Mouse (Mus musculus) intestine, postnatal 0 days (tissue): ENCODE measurements around the gene Fitm1. TPM values are rescaled to one million over a fixed set of nuclear protein-coding genes. Genes with fewer than 3 reads are reported as not detected.
A peak's percentile ranks its signal among the peaks of the same experiment; 100 is the strongest.

Experiments
- ATAC-seq: fragments of 200-750 bp; cut with Nextera tagmentation; 2 replicates; pipeline ENCODE4 v1.8.0; 2017; ENCODE audit warnings: mild to moderate bottlenecking, moderate TSS enrichment, moderate library complexity
- H3K27ac ChIP-seq: fragments of 300-500 bp; sonication (generic); 2 replicates; pipeline ENCODE4 v1.5.1; 2014; ENCODE audit warnings: mild to moderate bottlenecking, low read depth, low read length, moderate library complexity
- H3K27me3 ChIP-seq: fragments of 300-500 bp; sonication (generic); replicated peaks from 2 replicates; pipeline ENCODE4 v1.6.1; 2014; ENCODE audit warnings: low read length, mixed read lengths; ENCODE audit not compliant: control insufficient read depth, insufficient read depth
- H3K36me3 ChIP-seq: fragments of 300-500 bp; sonication (generic); 2 replicates; pipeline ENCODE4 v1.6.1; 2014; ENCODE audit warnings: mild to moderate bottlenecking, moderate library complexity; ENCODE audit not compliant: control insufficient read depth, insufficient read depth
- H3K4me1 ChIP-seq: fragments of 300-500 bp; sonication (generic); replicated peaks from 2 replicates; pipeline ENCODE4 v1.6.1; 2014; ENCODE audit warnings: antibody characterized with exemption, low read length, mixed read lengths; ENCODE audit not compliant: control insufficient read depth, insufficient read depth
- H3K4me2 ChIP-seq: fragments of 300-500 bp; sonication (generic); replicated peaks from 2 replicates; pipeline ENCODE4 v1.6.1; 2014; ENCODE audit warnings: low read depth, mild to moderate bottlenecking, moderate library complexity
- H3K4me3 ChIP-seq: fragments of 300-500 bp; sonication (generic); 2 replicates; pipeline ENCODE4 v1.5.1; 2014; ENCODE audit warnings: low read depth, low read length
- H3K9ac ChIP-seq: fragments of 300-500 bp; sonication (generic); 2 replicates; pipeline ENCODE4 v1.6.1; 2014; ENCODE audit warnings: mild to moderate bottlenecking, low read depth, low read length
- H3K9me3 ChIP-seq: fragments of 300-500 bp; sonication (generic); 2 replicates; pipeline ENCODE4 v1.6.1; 2016; ENCODE audit warnings: mixed run types; ENCODE audit not compliant: control insufficient read depth
- CTCF ChIP-seq: sonication (generic); IDR thresholded peaks from 2 replicates; pipeline ENCODE4 v1.5.1; 2016; ENCODE audit warnings: low read depth, mild to moderate bottlenecking, control low read depth, antibody characterized with exemption, moderate library complexity
- WGBS: fragments of 180-500 bp; shearing (Covaris S2); extraction: QIAGEN DNeasy Blood & Tissue Kit; methylation state at CpG from one replicate; pipeline ENCODE4 v1.1.7; 2014; 5-methylcytosine and 5-hydroxymethylcytosine counted together
- polyA plus RNA-seq: library from polyadenylated mRNA; unstranded; fragments of >200 nt; fragmentation: Nextera tagmentation; extraction: Ambion mirVana; gene quantifications from 2 replicates; pipeline ENCODE4 v1.2.1, GENCODE M21; 2015

The Fitm1 gene
- polyA plus RNA-seq, 1 experiment from 2014 or later = 0.48 TPM

DNA sequence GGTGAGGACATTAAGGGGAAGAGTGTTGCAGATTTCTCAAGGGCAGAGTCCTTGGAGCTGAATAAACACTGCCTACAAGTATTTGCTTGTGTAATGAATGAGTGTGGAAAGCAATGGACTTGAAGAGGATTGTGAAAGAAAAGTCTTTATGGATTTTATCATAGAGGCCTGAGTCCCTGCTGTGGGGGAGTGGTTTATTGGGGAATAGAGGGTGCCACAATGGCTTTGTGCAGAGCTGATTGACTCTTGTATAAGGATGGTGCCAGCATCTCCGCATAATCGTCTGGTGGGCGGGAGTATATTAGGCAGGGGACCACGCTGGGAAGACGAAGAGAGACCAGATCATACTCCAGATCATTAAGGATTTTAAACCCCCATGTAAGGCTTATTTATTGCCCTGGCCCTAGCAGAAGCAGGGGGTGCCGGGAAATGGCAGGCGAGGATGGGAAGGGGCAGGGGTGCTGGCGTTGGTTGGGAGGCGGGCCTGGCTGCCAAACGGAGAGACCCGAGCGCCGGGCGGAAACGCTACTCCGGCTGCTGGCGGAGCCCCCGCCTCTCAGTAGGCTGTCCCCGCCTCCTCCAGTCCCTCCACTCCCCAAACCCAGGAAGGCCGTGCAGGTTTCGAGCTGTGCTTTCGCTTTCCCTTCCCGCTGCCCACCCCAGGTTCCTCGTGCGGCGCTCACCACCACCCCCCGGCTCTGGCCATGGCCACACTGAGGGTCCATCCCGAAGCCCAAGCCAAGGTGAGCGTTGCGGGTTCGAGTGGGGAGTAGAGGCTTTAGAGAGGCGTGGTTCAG lies 2.7 kb downstream of the Fitm1 start, which contains the start of gene Psme1:
Gene Psme1 (plus strand): TSS at position 253 of the 797 bp plus-strand sequence.
- peak within 1 kb of the TSS; percentile 84 for H3K27ac ChIP-seq
- peak within 1 kb of the TSS; percentile 81 for H3K4me2 ChIP-seq
- H3K4me1 ChIP-seq = 0 out of 2 replicates have a peak, but pooled peaks cover 4% of the 10 kb centered on the region
- peak; percentile 82 for ATAC-seq
- H3K36me3 ChIP-seq = peaks cover 20% of the 10 kb centered on the region; the same call in 1 of the 2 replicates
- H3K9me3 ChIP-seq = no peaks in the 10 kb centered on the region
- no peak for TF ChIP-seq CTCF
- H3K27me3 ChIP-seq = no peaks in the 10 kb centered on the region
- WGBS = under 1% methylated on average over 23 of the region's 32 CpGs
- H3K4me3 ChIP-seq = peak within 1 kb of the TSS; percentile 70
- peak within 1 kb of the TSS; percentile 75 for H3K9ac ChIP-seq

DNA sequence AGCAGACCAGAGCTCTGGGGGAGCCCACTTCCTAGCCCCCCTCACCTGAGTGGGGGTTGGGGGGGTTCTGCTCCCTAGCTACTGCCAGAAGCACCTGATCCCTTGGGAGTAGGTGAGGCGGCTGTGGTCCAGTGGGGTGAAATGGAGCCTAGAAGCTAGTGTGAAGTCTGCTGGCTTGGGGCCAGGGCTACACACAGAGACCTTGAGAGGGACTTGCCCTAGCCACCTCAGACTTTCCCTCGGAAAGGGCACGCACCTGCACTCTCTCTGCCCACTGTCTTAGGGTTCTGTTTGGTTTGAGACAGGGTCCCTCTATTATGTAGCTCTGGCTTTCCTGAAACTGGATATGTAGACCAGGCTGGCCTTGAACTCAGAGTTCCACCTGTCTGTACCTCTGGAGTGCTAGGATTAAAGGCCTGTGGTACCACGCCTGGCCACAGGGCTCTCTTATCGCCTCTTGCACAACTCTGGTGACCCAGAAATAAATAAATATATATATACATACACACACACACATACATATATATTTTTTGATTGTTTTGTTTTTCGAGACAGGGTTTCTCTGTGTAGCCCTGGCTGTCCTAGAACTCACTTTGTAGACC lies 3.4 kb downstream of the Fitm1 start:
- 19% methylated on average over 6 of the region's 6 CpGs for WGBS
- Histone ChIP-seq H3K9me3 (no peaks in the 10 kb centered on the region), H3K27me3 (no peaks in the 10 kb centered on the region), H3K9ac (peak overlapping the region; percentile 75), H3K36me3 (peaks cover 20% of the 10 kb centered on the region; the same call in 1 of the 2 replicates), H3K27ac (peak overlapping the region; percentile 84), H3K4me3 (peak overlapping the region; percentile 70), H3K4me1 (0 out of 2 replicates have a peak, but pooled peaks cover 4% of the 10 kb centered on the region), H3K4me2 (peak overlapping the region; percentile 81)
- peak; percentile 20; the same call in 1 of the 2 replicates for TF ChIP-seq CTCF
- ATAC-seq = peak; percentile 46

DNA sequence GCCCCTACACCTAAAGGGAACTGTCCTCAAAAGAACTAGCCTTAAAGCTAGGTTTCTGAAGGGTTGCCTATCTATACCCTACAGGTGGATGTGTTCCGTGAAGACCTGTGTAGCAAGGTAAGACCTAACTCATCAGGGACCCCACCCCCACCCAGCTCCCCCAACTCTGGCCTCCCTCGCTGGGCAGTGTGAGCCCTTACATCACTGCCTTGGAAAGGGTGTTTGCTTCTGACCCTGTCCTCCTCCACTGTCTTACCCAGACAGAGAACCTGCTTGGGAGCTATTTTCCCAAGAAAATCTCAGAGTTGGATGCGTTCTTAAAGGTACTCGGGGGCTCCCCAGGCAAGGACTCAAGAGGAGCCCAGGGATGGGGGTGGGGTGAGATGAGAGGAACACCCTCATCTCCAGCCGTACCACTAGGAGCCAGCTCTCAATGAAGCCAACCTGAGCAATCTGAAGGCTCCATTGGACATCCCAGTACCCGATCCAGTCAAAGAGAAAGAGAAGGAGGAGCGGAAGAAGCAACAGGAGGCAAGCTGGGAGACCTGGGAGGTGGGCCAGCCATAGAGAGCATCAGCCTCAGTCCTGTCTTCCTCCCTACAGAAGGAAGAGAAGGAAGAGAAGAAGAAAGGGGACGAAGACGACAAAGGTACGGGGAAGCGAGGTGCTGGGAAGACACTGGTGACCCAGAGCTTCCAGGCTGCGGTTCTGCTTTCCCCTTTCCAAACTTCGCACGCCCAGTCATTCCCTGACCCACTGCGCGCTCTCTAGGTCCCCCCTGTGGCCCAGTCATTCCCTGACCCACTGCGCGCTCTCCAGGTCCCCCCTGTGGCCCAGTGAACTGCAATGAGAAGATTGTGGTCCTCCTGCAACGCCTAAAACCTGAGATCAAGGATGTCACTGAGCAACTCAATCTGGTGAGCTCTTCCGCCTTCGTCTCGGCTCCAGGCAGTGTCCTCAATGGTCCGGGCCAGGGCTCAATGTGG lies 4.4 kb downstream of the Fitm1 start:
- Histone ChIP-seq H3K4me2 (0 out of 2 replicates have a peak overlapping the region, but pooled peaks have one; percentile 81), H3K27me3 (no peaks in the 10 kb centered on the region), H3K4me1 (0 out of 2 replicates have a peak, but pooled peaks cover 4% of the 10 kb centered on the region), H3K36me3 (peaks cover 20% of the 10 kb centered on the region; the same call in 1 of the 2 replicates), H3K9me3 (no peaks in the 10 kb centered on the region), H3K27ac (no peak overlapping the region), H3K4me3 (no peak overlapping the region), H3K9ac (no peak overlapping the region)
- no peak for TF ChIP-seq CTCF
- WGBS = 89% methylated on average over 23 of the region's 23 CpGs
- ATAC-seq = no peak

DNA sequence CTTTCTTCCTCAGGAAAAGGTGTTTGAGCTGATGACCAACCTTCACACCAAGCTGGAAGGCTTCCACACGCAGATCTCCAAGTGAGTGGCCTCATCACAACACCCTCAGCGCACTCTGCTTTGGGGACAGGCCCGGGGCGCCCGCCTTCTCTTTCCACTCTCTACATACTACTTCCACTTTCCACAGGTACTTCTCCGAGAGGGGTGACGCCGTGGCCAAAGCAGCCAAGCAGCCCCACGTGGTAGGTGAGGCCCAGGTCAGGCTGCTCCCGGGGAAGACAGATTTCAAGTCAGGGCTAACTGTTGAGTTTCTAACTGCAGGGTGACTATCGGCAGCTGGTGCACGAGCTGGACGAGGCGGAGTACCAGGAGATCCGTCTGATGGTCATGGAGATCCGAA lies 5.3 kb downstream of the Fitm1 start:
- no peak overlapping the region for H3K4me2 ChIP-seq

DNA sequence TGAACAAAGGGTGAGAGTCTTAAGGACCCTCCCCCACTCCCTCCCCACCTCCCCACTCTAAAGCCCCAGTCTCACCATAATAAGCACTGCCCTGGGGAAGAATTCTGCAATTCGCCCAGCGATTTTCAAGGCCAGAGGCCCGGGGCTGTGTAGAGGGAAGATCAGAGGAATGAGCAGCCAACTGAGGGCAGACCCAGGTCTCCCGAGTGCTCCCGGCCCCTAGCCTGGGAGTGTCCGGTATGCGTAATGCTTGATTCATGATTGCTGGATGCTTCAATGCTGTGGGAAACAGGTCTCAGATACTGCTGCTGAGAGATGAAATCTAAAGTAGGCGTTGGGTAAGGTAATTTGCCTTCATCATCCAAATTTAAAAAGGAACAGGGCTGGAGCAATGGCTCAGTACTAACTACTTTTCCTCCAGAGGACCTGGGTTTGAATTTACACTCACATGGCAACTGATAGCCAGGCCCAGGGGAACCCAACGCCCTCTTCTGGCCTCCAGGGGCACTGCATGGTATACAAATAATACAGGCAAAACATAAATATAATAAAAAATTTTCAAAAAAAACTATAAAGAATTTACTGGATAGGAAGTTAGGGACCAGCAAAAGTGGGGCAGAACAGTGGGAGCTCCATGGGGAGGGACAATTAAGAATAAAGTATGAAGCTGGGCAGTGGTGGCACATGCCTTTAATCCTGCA lies 6.7 kb downstream of the Fitm1 start:
- 62% methylated on average over 9 of the region's 9 CpGs for WGBS
- Histone ChIP-seq H3K4me2 (no peak overlapping the region), H3K4me1 (0 out of 2 replicates have a peak, but pooled peaks cover 4% of the 10 kb centered on the region), H3K27me3 (no peaks in the 10 kb centered on the region), H3K9ac (no peak overlapping the region), H3K4me3 (no peak overlapping the region), H3K9me3 (no peaks in the 10 kb centered on the region), H3K27ac (no peak overlapping the region), H3K36me3 (peaks cover 24% of the 10 kb centered on the region; the same call in 1 of the 2 replicates)
- ATAC-seq = no peak
- TF ChIP-seq CTCF = peak; percentile 61

More for the DNA sequence above, 5.3 kb downstream of the Fitm1 start:
- no peak overlapping the region for H3K4me3 ChIP-seq
- no peak for TF ChIP-seq CTCF
- 0 out of 2 replicates have a peak, but pooled peaks cover 4% of the 10 kb centered on the region for H3K4me1 ChIP-seq
- no peak for ATAC-seq
- H3K27me3 ChIP-seq = no peaks in the 10 kb centered on the region
- H3K36me3 ChIP-seq = peaks cover 20% of the 10 kb centered on the region; the same call in 1 of the 2 replicates
- 93% methylated on average over 16 of the region's 16 CpGs for WGBS
- no peaks in the 10 kb centered on the region for H3K9me3 ChIP-seq
- no peak overlapping the region for H3K27ac ChIP-seq
- no peak overlapping the region for H3K9ac ChIP-seq
